Mouse (Mus musculus) ES-Bruce4 (cell line): Measurements from ENCODE around the gene Grasp.

ENCODE experiments used
- CTCF ChIP-seq: IDR thresholded peaks from one replicate; pipeline ENCODE4 v1.8.1; 2011; ENCODE audit warnings: low read depth, low read length
- EP300 ChIP-seq: IDR thresholded peaks from 2 replicates; pipeline ENCODE4 v1.6.1; 2011; ENCODE audit warnings: low read depth, low read length; ENCODE audit not compliant: insufficient read depth

DNA sequence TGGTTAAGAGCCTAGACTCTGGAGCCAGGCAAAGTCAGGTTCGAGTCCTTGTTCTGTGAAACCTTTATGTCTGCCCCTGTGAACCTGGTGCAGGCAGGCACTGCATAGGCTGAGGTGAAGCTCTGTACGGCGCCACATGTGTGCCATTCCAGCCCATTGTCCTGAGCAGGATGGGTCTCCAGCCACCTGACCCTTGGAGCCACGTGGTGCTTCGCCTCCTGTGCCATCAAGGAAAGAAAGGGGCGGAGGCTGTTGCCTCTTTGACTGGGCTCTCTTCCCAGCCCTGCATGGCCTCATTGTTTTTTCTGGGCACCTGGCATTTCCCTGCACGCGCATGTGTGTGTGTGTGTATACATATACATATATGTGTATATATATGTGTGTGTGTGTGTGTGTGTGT, 15.8 kb downstream of the Grasp start:
- TF ChIP-seq CTCF (no peak), EP300 (no peak)
